Mouse (Mus musculus): Measurements from ENCODE around the gene Atf2. TPM values are rescaled to one million over a fixed set of nuclear protein-coding genes. Genes with fewer than 3 reads are reported as not detected.
"Not testable (repeated sequence)": the region's sequence is repeated elsewhere in the genome, so short reads cannot be mapped to it uniquely, and the experiment has no call there.

Gene Atf2
- total RNA-seq, 2 experiments from 2014 or later: 17.6 to 19.9 TPM

DNA sequence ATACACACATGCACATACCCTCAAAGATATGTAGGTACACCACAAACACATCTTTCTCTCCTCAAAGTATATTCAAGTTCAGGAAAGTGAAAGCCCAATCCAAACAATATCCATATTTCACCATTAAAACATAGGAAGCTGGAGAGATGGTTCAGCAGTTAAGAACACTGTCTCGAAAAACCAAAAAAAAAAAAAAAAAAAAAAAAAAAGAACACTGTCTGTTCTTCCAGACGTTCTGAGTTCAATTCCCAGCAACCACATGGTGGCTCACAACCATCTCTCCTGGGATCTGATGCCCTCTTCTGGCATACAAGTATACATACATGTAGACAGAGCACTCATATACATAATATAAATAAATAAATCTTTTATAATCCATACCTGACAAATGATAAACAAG, 6.4 kb downstream of the Atf2 start:
- no peak for DNase-seq

GRCm38 (mm10) chr2:73877891-73878290, 14.5 kb downstream of the Atf2 start:
- no peak for DNase-seq

DNA sequence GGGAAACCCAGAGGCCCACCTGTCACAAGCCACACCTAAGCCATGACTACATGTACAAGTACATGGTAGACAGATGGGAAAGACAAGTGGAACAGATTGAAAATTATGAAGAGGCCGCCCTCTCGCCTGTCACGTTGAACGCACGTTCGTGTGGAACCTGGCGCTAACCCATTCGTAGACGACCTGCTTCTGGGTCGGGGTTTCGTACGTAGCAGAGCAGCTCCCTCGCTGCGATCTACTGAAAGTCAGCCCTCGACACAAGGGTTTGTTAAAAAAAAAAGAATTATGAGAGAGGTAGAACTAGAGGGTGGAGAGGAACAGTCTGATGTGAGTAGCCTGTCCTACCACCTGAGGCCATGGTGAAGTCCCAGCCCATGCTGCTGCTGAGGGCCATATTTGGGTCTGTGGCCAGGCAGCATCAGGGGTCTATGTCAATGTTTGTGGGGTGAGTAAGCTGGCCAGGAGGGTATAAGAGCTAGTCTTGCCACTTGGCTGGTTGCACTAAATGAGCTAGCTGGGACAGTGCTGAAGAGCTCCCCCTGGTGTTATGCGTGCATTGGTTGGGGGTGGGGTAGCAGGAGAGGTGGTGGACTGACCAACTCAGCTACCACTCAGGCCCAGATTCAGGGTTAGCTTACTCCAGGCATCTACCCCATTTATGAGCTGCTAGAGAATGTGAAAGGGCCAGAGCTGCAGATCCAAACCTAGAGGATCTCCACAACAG, 24.5 kb downstream of the Atf2 start:
- peak; percentile 23 for DNase-seq

GRCm38 (mm10) chr2:73860046-73860624, 32.3 kb downstream of the Atf2 start:
- DNase-seq: no peak

DNA sequence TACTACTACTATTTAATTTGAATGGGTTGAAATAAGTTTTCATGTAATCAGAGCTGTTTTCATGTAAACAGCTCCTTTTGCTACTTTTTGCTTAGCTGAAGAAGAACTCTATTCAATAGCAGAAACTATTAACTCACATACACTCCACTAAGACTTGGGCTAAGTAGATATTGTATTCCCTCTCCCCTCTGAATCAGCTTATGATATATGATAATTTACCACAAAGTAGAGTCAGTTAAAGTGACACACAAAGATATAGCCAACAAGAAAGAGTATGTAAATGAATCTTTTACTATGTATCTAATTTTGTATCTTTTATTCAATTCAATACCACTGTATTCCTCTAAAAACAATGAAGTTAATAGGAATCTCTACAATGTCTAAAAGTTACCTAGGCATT, 35.1 kb downstream of the Atf2 start:
- no peak for DNase-seq

- no peak for DNase-seq
These were observed 36.2 kb downstream of the Atf2 start for GRCm38 (mm10) chr2:73856246-73856645.

- no peak for DNase-seq
These were observed 57.9 kb downstream of the Atf2 start for GRCm38 (mm10) chr2:73834406-73835015.

DNA sequence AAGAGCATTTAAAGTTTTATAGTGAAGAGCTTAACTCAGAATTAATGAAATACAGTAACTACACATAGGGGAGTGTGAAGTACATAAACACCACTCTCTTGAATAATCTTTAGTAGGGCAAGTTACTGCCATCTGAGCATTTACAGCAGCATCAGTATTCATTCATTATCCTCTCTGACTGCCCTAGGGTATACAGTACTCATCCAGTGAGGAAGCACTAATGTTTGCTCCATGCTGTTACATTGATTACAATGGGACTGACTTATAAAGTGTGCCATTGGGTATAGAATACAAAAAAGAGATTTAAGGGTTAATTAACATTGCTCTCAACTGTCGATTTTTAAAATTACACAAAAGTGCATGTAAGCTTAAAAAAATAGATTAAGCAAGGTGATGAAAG, 59.2 kb downstream of the Atf2 start:
- no peak for DNase-seq

DNA sequence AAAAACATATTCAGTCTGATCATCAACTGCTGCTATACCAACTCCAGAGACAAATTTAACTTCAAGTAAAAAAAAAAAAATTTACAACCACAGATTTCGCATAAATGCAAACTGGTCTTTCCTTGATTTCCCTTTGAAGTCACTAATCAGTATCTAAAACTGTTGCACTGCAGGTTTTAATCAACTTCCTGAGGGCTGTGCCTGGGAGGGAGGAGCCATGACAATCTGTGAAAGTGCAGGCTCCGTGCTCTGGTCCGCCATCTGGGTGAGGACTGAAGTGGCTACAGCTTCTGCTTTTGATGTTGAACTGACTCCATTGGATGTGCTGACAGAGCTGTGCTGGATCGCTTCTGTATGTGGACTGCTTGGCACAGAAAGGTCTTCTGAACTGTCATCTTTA, 73.7 kb downstream of the Atf2 start:
- no peak for DNase-seq

DNA sequence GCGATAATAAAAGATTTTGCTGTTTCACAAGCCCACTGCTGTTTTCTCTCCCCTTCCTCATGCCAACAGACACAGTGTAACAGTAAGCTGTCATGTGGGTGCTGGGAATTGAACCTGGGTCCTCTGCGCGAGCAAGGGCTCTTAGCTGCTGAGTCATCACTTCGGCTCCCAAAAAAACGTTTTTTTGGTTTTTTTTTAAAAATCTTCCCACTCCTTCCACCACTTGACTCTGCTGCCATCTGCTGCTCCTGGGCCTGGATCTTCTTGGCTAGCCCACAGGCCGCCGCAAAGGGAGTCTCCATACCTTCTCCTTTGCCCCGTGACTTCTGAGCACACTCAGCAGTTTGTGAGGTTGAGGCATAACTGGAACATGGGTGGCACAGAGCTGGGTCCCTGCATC, 84.8 kb downstream of the Atf2 start:
- no peak for DNase-seq

GRCm38 (mm10) chr2:73800127-73800526, 92.3 kb downstream of the Atf2 start:
- not testable (repeated sequence) for DNase-seq

GRCm38 (mm10) chr2:73798786-73799185, 93.7 kb downstream of the Atf2 start:
- DNase-seq: no peak

GRCm38 (mm10) chr2:73798136-73798535, 94.3 kb downstream of the Atf2 start:
- no peak for DNase-seq

DNA sequence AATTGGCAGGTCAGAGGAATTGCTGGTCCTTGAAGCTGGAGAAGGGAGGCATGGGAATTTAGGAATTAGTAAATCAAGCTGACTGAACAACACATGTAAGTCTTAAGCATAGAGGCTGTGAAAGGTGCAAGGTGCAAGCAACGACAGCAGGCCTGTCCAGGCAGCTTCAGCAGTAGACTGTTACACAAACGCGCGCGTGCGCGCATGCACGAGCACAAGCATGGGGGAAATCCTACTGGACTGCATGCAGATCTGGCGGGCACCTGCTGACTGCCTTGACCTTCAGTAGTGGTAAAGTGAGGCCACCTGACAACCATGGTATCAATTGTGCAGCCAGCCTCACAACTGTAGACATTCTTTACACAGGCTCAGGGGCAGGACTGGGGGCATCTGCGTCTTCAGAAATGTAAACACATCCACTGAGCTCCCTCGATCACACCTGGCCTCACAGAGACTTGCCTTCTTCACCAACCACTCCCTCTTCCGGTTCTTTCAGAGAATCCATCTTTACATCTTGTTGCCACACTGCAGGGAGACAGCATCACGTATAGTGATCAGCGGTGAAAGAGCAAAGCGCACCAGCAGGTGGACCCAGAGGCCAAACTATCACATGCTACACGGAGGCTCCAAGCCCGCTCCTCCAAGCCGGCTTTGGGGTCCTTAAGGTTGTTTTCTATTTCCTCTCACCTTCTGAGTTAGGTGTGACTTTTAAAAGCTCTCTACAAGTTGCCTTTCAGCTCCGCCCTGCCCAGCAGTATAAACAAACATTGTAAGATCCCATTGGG, 100.4 kb downstream of the Atf2 start:
- DNase-seq: no peak

DNA sequence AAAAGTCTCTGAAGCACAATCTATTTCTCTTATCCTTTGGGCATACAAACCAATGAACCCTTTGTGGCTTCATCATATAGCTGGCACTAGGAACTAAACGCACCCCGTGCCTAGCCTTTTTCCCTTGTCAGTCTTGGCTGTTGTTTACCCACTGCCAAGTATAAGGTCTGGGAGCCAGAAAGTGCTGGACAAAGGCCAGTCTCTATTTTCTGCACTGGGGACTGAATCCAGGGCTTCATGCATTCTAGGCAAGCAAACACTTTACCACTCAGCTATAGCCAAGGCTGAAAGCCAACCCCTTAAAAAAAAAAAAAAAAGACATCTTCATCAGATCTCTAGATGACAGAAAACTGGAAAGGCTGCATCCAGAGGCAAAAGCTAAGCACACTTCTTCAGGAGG, 102.1 kb downstream of the Atf2 start:
- peak; percentile 30 for DNase-seq

DNA sequence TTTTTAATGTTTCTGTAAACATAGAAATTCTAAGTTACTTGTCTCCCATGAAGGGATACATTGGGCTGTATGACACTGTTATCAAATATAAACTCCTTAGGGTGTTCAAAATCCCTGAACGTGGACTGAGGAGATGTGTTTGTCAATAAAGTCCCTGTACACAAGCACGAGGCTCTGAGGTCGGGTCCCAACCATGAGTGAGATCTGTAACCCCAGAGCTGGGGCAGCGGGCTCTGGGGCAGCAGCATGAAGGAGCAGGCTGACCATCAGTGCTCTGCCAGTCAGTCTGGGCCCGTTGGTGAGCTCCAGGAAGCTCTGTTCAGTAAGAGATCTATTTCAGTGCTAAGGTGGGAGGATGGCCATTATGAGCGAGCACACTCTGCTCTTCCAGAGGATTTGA, 104.0 kb downstream of the Atf2 start:
- no peak for DNase-seq

GRCm38 (mm10) chr2:73782371-73782905, 110.0 kb downstream of the Atf2 start:
- no peak for DNase-seq

DNA sequence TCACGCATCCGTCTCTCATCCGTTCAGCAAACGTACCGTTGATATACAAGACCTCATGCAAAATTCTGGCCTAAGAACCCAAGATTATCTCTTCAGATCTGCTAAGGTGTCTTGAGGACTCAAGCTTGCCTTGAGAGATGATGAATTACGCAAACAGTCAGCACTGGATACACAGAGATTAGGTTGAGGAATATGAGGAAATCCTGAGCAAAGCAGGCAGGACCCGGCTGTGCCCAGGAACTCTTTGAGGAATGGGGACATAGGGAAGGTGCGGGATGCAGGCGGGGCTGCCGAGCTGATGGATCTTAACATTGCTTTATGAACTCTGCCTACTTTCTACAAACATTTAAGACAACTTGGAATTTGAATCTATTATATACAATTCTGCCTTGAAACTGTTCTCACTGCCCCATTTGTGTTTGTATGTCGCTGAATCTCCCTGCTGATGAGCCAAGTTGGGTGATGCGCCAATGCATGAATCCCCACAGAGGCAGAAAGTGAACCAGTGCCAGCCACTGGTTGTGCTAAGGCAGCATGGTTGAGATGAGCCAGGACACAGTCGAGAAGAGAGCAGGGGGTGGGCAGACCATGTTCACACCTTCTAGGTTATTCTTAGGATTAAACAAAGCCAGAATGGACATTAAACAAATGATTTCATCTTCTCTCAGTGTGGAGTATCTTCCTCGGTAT, 112.0 kb downstream of the Atf2 start:
- DNase-seq: no peak

DNA sequence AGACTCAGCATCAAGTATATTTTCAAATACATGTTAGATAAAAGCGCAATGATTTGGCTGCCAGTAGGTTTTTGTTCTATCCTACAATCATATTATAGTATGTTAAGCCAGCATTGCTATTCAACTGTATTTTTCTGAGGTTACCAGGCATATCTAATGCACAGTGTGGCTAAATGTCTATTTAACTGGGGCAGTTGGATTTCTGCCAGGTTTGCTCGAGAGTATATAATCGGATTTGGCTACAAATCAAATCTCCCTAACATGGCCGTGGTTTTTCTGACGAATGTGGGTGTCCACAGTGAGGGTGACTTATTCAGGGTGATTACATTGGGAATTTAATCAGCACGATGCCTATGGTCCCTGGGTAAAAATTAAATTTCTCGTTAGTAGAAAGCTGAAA, 112.6 kb downstream of the Atf2 start:
- no peak for DNase-seq

DNA sequence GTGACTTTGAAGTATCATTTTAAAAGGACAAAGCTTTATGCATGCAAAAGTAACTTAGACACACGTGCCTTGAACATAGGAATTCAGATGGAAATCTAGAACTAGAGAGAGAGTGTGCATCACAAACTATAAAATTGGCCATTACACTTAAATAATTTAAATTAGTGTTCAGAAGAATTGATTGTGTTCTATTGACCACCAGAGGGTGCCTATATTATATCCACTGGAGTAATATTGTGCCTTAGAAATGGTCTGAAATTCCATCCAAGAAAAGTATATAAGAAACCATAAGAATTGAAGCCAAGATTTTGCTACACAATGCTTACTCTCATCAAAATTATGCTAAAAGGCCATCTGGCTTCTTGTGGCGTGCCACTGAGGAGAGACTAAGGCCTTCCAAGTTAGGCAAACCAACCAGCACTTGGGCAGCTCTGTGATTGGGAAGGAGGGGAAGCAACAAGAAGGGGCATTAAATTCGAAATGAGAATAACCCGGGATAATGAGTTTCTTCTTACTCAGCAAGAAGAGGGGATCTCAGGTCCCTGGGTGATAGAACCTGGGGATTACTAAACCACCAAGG, 113.3 kb downstream of the Atf2 start:
- DNase-seq: no peak

DNA sequence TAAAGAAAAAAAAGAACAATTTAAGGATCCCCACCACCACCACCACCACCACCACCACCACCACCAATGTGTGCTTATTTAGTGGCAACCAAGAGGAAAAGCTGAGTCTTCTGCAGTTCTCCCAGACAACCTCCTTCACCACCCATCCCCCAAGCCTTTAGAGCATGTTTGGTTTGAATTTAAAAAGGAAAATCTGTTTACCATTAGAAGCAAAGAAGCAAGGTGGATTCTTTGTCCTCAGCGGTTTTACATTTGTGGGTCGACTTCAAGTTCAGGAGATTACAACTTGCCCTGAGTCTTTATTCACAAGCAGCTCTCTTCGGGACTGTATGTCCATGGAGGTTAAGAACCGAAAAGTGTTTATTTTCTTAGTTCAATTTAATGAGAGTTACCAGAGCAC, 115.5 kb downstream of the Atf2 start:
- no peak for DNase-seq

All from gastrocnemius, postnatal 25 days (tissue).